Mouse (Mus musculus): Measurements from ENCODE around the gene Zfp362. TPM values are rescaled to one million over a fixed set of nuclear protein-coding genes. Genes with fewer than 3 reads are reported as not detected.

Zfp362 gene
- 21.6 and 23.8 TPM in 2 replicates for polyA plus RNA-seq (2015; fragmentation: Nextera tagmentation; extraction: Ambion mirVana)

DNA sequence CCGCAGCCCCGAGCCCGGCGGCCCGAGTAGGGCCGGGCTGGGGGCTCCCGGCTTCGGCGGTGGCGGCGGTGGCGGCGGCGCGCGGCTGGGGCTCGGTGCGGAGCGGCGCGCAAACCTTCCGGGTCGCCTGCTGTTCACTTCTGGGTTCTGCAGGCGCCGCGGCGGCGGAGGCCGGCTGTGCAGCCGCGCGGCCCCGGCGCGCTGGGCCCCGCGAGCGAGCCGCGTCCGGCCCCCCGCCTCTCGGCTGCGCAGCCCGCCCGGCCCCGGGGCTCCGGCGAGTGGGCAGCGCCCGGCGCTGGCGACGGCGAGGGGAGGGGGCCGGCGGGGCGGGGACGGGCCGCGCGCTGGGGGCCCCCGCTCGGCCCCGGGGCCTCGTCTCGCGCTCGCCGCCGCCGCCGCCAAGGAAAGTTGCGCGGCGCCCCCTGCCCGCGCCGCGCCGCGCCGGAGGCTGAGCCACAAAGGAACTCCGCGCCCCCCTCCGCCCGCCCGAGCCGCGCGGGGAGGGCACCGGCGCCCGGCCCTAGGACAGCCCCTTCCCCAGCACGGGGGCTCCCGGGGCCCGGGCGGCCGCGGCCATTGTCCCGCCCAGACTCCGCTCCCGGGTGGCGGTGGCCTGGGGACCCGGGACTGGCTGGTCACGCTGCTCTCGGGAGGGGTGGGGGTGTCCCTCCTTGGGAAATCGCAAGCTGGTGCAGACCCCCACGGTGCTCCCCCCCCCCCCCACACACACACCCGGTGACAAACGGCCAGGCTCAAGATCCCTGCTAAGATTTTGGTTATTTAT is at the start of gene Zfp362:
Gene Zfp362, minus strand, starts transcription at position 3 of the 784 bp plus-strand sequence.
- TF ChIP-seq CTCF (IDR thresholded peaks at IDR 0.05) = peak; percentile 11; the same call in 1 of the 2 replicates
- no peak for TF ChIP-seq EP300 (IDR thresholded peaks at IDR 0.05)
- peak; percentile 65 for ATAC-seq
- peak; percentile 69 for DNase-seq (ENCODE audit: low spot score)
- Histone ChIP-seq H3K4me2 (replicated peaks; ENCODE audit: low read depth, low read length) (peak within 1 kb of the TSS; percentile 95), H3K4me3 (ENCODE audit: low read depth, low read length) (peak within 1 kb of the TSS; percentile 78), H3K27ac (ENCODE audit: low read length) (peak within 1 kb of the TSS; percentile 99), H3K36me3 (ENCODE audit: insufficient read depth, low read length) (no peaks in the 10 kb centered on the region), H3K9me3 (ENCODE audit: low read length) (no peaks in the 10 kb centered on the region), H3K4me1 (ENCODE audit: insufficient read depth, low read depth, low read length) (peaks cover 14% of the 10 kb centered on the region), H3K27me3 (replicated peaks; ENCODE audit: insufficient read depth, low read length) (no peaks in the 10 kb centered on the region), H3K9ac (replicated peaks; ENCODE audit: low read depth) (peak within 1 kb of the TSS; percentile 96)
- WGBS = under 1% methylated on average over 18 of the region's 111 CpGs

GRCm38 (mm10) chr4:128855613-128856040 is 49.8 kb upstream of the Zfp362 start:
- TF ChIP-seq CTCF (IDR thresholded peaks at IDR 0.05) (no peak), EP300 (IDR thresholded peaks at IDR 0.05) (no peak)
- Histone ChIP-seq H3K27me3 (replicated peaks; ENCODE audit: insufficient read depth, low read length) (no peaks in the 10 kb centered on the region), H3K27ac (ENCODE audit: low read length) (no peak overlapping the region)

GRCm38 (mm10) chr4:128853117-128853516 is 47.3 kb upstream of the Zfp362 start:
- no peak overlapping the region for H3K4me2 ChIP-seq (replicated peaks; ENCODE audit: low read depth, low read length)
- no peak overlapping the region for H3K27ac ChIP-seq (ENCODE audit: low read length)
- H3K36me3 ChIP-seq (ENCODE audit: insufficient read depth, low read length) = no peaks in the 10 kb centered on the region
- H3K9me3 ChIP-seq (ENCODE audit: low read length) = no peaks in the 10 kb centered on the region
- H3K4me3 ChIP-seq (ENCODE audit: low read depth, low read length) = no peak overlapping the region
- no peak overlapping the region for H3K9ac ChIP-seq (replicated peaks; ENCODE audit: low read depth)
- no peaks in the 10 kb centered on the region for H3K27me3 ChIP-seq (replicated peaks; ENCODE audit: insufficient read depth, low read length)
- TF ChIP-seq EP300 (IDR thresholded peaks at IDR 0.05) = no peak
- TF ChIP-seq CTCF (IDR thresholded peaks at IDR 0.05) = no peak
- H3K4me1 ChIP-seq (ENCODE audit: insufficient read depth, low read depth, low read length) = no peaks in the 10 kb centered on the region
- DNase-seq (ENCODE audit: low spot score) = no peak
- WGBS = 80% methylated on average over 11 of the region's 11 CpGs
- ATAC-seq = no peak

More at GRCm38 (mm10) chr4:128855613-128856040, 49.8 kb upstream of the Zfp362 start:
- H3K4me2 ChIP-seq (replicated peaks; ENCODE audit: low read depth, low read length) = no peak overlapping the region
- H3K9me3 ChIP-seq (ENCODE audit: low read length) = no peaks in the 10 kb centered on the region
- H3K4me3 ChIP-seq (ENCODE audit: low read depth, low read length) = no peak overlapping the region
- ATAC-seq (peak; percentile 91), DNase-seq (ENCODE audit: low spot score) (peak; percentile 85)
- no peaks in the 10 kb centered on the region for H3K36me3 ChIP-seq (ENCODE audit: insufficient read depth, low read length)
- no peaks in the 10 kb centered on the region for H3K4me1 ChIP-seq (ENCODE audit: insufficient read depth, low read depth, low read length)
- 24% methylated on average over 4 of the region's 4 CpGs for WGBS
- no peak overlapping the region for H3K9ac ChIP-seq (replicated peaks; ENCODE audit: low read depth)

- H3K27me3 ChIP-seq (replicated peaks; ENCODE audit: insufficient read depth, low read length) = no peaks in the 10 kb centered on the region
- no peak overlapping the region for H3K27ac ChIP-seq (ENCODE audit: low read length)
- no peak overlapping the region for H3K9ac ChIP-seq (replicated peaks; ENCODE audit: low read depth)
- TF ChIP-seq CTCF (IDR thresholded peaks at IDR 0.05) = no peak
- TF ChIP-seq EP300 (IDR thresholded peaks at IDR 0.05) = no peak
- no peaks in the 10 kb centered on the region for H3K4me1 ChIP-seq (ENCODE audit: insufficient read depth, low read depth, low read length)
- no peak for DNase-seq (ENCODE audit: low spot score)
- no peaks in the 10 kb centered on the region for H3K9me3 ChIP-seq (ENCODE audit: low read length)
- no peak overlapping the region for H3K4me2 ChIP-seq (replicated peaks; ENCODE audit: low read depth, low read length)
- 65% methylated on average over 12 of the region's 12 CpGs for WGBS
- no peak for ATAC-seq
- no peaks in the 10 kb centered on the region for H3K36me3 ChIP-seq (ENCODE audit: insufficient read depth, low read length)
- H3K4me3 ChIP-seq (ENCODE audit: low read depth, low read length) = no peak overlapping the region
Measured at GRCm38 (mm10) chr4:128852266-128852887, 46.5 kb upstream of the Zfp362 start.

DNA sequence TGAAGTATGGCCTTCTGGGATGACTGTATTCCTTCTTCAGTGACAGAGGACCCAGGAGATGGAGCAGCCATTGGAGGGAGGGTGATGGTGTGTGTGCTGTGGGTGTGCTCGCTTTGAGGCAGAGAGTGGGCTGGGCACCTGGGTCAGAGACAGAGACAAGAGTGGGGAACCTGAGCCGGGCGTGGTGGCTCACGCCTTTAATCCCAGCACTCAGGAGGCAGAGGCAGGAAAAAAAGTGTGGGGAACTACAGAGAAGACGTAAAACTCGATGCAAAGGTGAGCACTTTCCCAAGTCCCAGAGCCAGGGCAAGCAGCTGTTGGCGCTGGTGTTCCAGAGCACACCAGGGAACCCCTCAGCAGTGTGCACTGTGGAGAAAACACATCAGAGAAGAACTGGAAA is 43.8 kb upstream of the Zfp362 start:
- TF ChIP-seq EP300 (IDR thresholded peaks at IDR 0.05) = no peak
- no peak for TF ChIP-seq CTCF (IDR thresholded peaks at IDR 0.05)
- no peaks in the 10 kb centered on the region for H3K4me1 ChIP-seq (ENCODE audit: insufficient read depth, low read depth, low read length)
- no peaks in the 10 kb centered on the region for H3K27me3 ChIP-seq (replicated peaks; ENCODE audit: insufficient read depth, low read length)
- DNase-seq (ENCODE audit: low spot score) (no peak), ATAC-seq (no peak)
- 59% methylated on average over 7 of the region's 7 CpGs for WGBS
- no peak overlapping the region for H3K4me2 ChIP-seq (replicated peaks; ENCODE audit: low read depth, low read length)
- H3K9me3 ChIP-seq (ENCODE audit: low read length) = no peaks in the 10 kb centered on the region
- no peak overlapping the region for H3K9ac ChIP-seq (replicated peaks; ENCODE audit: low read depth)
- no peak overlapping the region for H3K4me3 ChIP-seq (ENCODE audit: low read depth, low read length)
- H3K27ac ChIP-seq (ENCODE audit: low read length) = no peak overlapping the region
- no peaks in the 10 kb centered on the region for H3K36me3 ChIP-seq (ENCODE audit: insufficient read depth, low read length)

DNA sequence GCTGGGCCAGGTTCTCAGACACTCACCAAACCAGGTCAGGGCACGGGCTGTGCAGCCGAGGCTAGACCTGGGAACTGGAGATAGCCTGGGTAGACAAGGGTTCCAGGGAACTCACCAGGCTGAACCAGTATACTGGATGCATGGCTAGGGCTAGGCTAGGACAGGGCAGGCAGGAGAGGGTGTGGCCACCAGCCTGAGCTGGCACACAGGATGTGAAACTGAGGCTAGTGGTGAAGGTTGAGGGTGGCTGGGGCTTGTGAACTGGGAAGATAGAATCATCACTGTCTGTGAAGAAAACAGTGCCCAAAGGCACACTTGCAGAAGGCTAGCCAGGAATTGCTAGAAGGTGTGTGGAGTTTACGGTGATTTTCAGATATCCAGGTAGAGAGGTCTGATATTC is 43.1 kb upstream of the Zfp362 start:
- Histone ChIP-seq H3K4me2 (replicated peaks; ENCODE audit: low read depth, low read length) (no peak overlapping the region), H3K4me3 (ENCODE audit: low read depth, low read length) (no peak overlapping the region), H3K36me3 (ENCODE audit: insufficient read depth, low read length) (no peaks in the 10 kb centered on the region), H3K27me3 (replicated peaks; ENCODE audit: insufficient read depth, low read length) (no peaks in the 10 kb centered on the region), H3K27ac (ENCODE audit: low read length) (no peak overlapping the region), H3K9me3 (ENCODE audit: low read length) (no peaks in the 10 kb centered on the region), H3K9ac (replicated peaks; ENCODE audit: low read depth) (no peak overlapping the region), H3K4me1 (ENCODE audit: insufficient read depth, low read depth, low read length) (no peaks in the 10 kb centered on the region)
- WGBS = 89% methylated on average over 3 of the region's 3 CpGs
- no peak for TF ChIP-seq EP300 (IDR thresholded peaks at IDR 0.05)
- no peak for TF ChIP-seq CTCF (IDR thresholded peaks at IDR 0.05)
- DNase-seq (ENCODE audit: low spot score) (no peak), ATAC-seq (no peak)
